Comparison of ENCODE assay signal across 22 mouse cellular contexts in genomic region chr10:86026354-86026753, GRCm38 (mm10). TPM values are rescaled to one million over a fixed set of nuclear protein-coding genes. Genes with fewer than 3 reads are reported as not detected.
DNase-seq lines count a peak whose midpoint lies in the region; ATAC-seq and TF ChIP-seq lines count a peak whose summit lies in the region.
"Had no signal": no experiment of that assay in that cellular context is flagged by ENCODE, and none has a peak within 500 bp of the region (broad histone marks: within the 10 kb centered on the region; RNA-seq: fewer than 3 reads in every experiment).

No protein-coding gene starts in this region.

- no peaks in the 10 kb centered on the region for H3K27me3 ChIP-seq in heart, embryonic 13.5 days (replicated peaks)
- H3K27me3 ChIP-seq in erythroblast, embryonic 14.5 days (ENCODE audit: control insufficient read depth) = no peaks in the 10 kb centered on the region
- no peaks in the 10 kb centered on the region for H3K27me3 ChIP-seq in liver, postnatal 0 days (ENCODE audit: insufficient read depth, low read length)
- H3K27me3 ChIP-seq: CH12.LX; embryonic facial prominence, embryonic 12.5 days had no signal

- H3K36me3 ChIP-seq in heart, embryonic 13.5 days = peaks cover 30% of the 10 kb centered on the region
- H3K36me3 ChIP-seq in erythroblast, embryonic 14.5 days (ENCODE audit: control insufficient read depth) = peaks cover 75% of the 10 kb centered on the region
- H3K36me3 ChIP-seq in liver, postnatal 0 days (replicated peaks; ENCODE audit: insufficient read depth, low read length) = peaks cover 46% of the 10 kb centered on the region

- peak; percentile 99 for TF ChIP-seq EP300 in liver, postnatal 0 days (IDR thresholded peaks at IDR 0.05; ENCODE audit: low read depth)

- 70% methylated on average over 3 of the region's 3 CpGs for WGBS in heart, embryonic 13.5 days
- WGBS in liver, postnatal 0 days (ENCODE audit: insufficient replicate concordance) = 59% methylated on average over 3 of the region's 3 CpGs

- H3K4me2 ChIP-seq in heart, embryonic 13.5 days = peak overlapping the region; percentile 16; the same call in 1 of the 2 replicates
- H3K4me2 ChIP-seq in liver, postnatal 0 days (ENCODE audit: low read depth, low read length) = peak overlapping the region; percentile 62
- H3K4me2 ChIP-seq: embryonic facial prominence, embryonic 12.5 days had no signal

- no peaks in the 10 kb centered on the region for H3K9me3 ChIP-seq in heart, embryonic 13.5 days
- peaks cover 5% of the 10 kb centered on the region for H3K9me3 ChIP-seq in erythroblast, embryonic 14.5 days (ENCODE audit: control insufficient read depth, low read length)
- H3K9me3 ChIP-seq in liver, postnatal 0 days (ENCODE audit: low read length) = no peaks in the 10 kb centered on the region
- H3K9me3 ChIP-seq: embryonic facial prominence, embryonic 12.5 days had no signal

- H3K9ac ChIP-seq in heart, embryonic 13.5 days = no peak overlapping the region
- no peak overlapping the region; the same call in 1 of the 2 replicates for H3K9ac ChIP-seq in liver, postnatal 0 days (replicated peaks)
- H3K9ac ChIP-seq: embryonic facial prominence, embryonic 12.5 days; forebrain, postnatal 0 days had no signal

- DNase-seq in heart, postnatal 25 days (ENCODE audit: low spot score) = no peak
- DNase-seq in MEL-GATA-1-ER (ENCODE audit: extremely low read depth, low read depth) = peak; percentile 48
- DNase-seq in liver, postnatal 0 days = no peak
- DNase-seq in cerebellum, postnatal 36 days = no peak
- no peak for DNase-seq in right cerebral cortex, adult 2 months (ENCODE audit: low spot score in 2 of 2)
- DNase-seq: cerebellum, adult 2 months; forebrain, postnatal 0 days; heart, postnatal 4 days; lung, adult 2 months; right cerebral cortex, postnatal 4 days; thymus, postnatal 36 days had no signal

- no peak overlapping the region for H3K4me3 ChIP-seq in heart, embryonic 13.5 days
- H3K4me3 ChIP-seq in erythroblast, embryonic 14.5 days (replicated peaks) = peak overlapping the region; percentile 91
- H3K4me3 ChIP-seq in liver, postnatal 0 days (ENCODE audit: low read depth, low read length) = peak overlapping the region; percentile 19; the same call in 1 of the 2 replicates
- H3K4me3 ChIP-seq: embryonic facial prominence, embryonic 12.5 days had no signal

- ATAC-seq in heart, embryonic 13.5 days (ENCODE audit: extremely low read depth, insufficient number of reproducible peaks, low FRiP score, low TSS enrichment) = no peak
- ATAC-seq in liver, postnatal 0 days = peak; percentile 71
- ATAC-seq in CD4-positive, CD25-positive, alpha-beta regulatory T cell, adult 4 months = no peak
- ATAC-seq: forebrain, postnatal 0 days; hindbrain, embryonic 16.5 days; intestine, embryonic 16.5 days had no signal

- H3K4me1 ChIP-seq in heart, embryonic 13.5 days = peaks cover 8% of the 10 kb centered on the region
- H3K4me1 ChIP-seq in erythroblast, embryonic 14.5 days (ENCODE audit: control insufficient read depth) = peaks cover 70% of the 10 kb centered on the region
- H3K4me1 ChIP-seq in liver, postnatal 0 days (ENCODE audit: insufficient read depth) = peaks cover 16% of the 10 kb centered on the region

- no peak for TF ChIP-seq CTCF in liver, postnatal 0 days (IDR thresholded peaks at IDR 0.05; ENCODE audit: low read depth)

- intact Hi-C loops in heart, postnatal 25 days (cut with DNase I) = no loop called here

- H3K27ac ChIP-seq in heart, embryonic 13.5 days (replicated peaks) = no peak overlapping the region
- H3K27ac ChIP-seq in liver, postnatal 0 days (ENCODE audit: low read depth) = peak overlapping the region; percentile 92
- H3K27ac ChIP-seq: embryonic facial prominence, embryonic 12.5 days had no signal

RNA-seq across cellular contexts. Expression of gene Fbxo7, which starts 4.6 kb away (rescaled TPM):
- polyA plus RNA-seq in heart, embryonic 13.5 days (2015; fragmentation: Nextera tagmentation; extraction: Ambion mirVana) = 21.2 and 22.6 TPM in 2 replicates
- total RNA-seq in heart, postnatal 25 days (2021) = 10 to 100 TPM; 12.3 to 15.4 TPM
- polyA plus RNA-seq in erythroblast, embryonic 14.5 days (2012) = 11.6 and 14.1 TPM in 2 replicates
- 28.7 and 28.9 TPM in 2 replicates for polyA plus RNA-seq in liver, postnatal 0 days (2015; fragmentation: Nextera tagmentation; extraction: Ambion mirVana)
- 10 to 100 TPM; 44.9 to 46.2 TPM for polyA plus RNA-seq in CD4-positive, CD25-positive, alpha-beta regulatory T cell, adult 4 months (2017; shearing (Covaris generic))

RNA-seq across cellular contexts. Expression of gene Bpifc, which starts 14.7 kb away (rescaled TPM):
- not detected in 2 replicates for polyA plus RNA-seq in heart, embryonic 13.5 days (2015; fragmentation: Nextera tagmentation; extraction: Ambion mirVana)
- total RNA-seq in heart, postnatal 25 days (2021) = not detected
- not detected in 2 replicates for polyA plus RNA-seq in erythroblast, embryonic 14.5 days (2012)
- polyA plus RNA-seq in liver, postnatal 0 days (2015; fragmentation: Nextera tagmentation; extraction: Ambion mirVana) = not detected in 2 replicates
- not detected for polyA plus RNA-seq in CD4-positive, CD25-positive, alpha-beta regulatory T cell, adult 4 months (2017; shearing (Covaris generic))
- total RNA-seq: CH12.LX; gastrocnemius, postnatal 4 days; heart, postnatal 4 days; layer of hippocampus, postnatal 10 days had no signal
- polyA plus RNA-seq: embryonic facial prominence, embryonic 12.5 days; heart, embryonic 14.5 days; intestine, embryonic 16.5 days; large intestine, adult 2 months had no signal
